Mouse (Mus musculus) bone marrow, adult 2 months (tissue): ENCODE results near the gene Ddc.

Experiments
- CTCF ChIP-seq: fragments of 200-500 bp; IDR thresholded peaks from 2 replicates; pipeline ENCODE4 v1.5.1; 2011; ENCODE audit warnings: low read length, control low read depth; ENCODE audit not compliant: control insufficient read depth, insufficient read depth
- POLR2A ChIP-seq: fragments of 200-500 bp; IDR thresholded peaks from 2 replicates; pipeline ENCODE4 v1.6.1; 2011; ENCODE audit warnings: low read depth, mild to moderate bottlenecking, control low read depth, low read length, borderline replicate concordance; ENCODE audit not compliant: control insufficient read depth

GRCm38 (mm10) chr11:11837384-11837783, 60.6 kb downstream of the Ddc start:
- TF ChIP-seq CTCF, result no peak
- no peak for TF ChIP-seq POLR2A
